Mouse (Mus musculus): Measurements from ENCODE around the gene Gm28490. TPM values are rescaled to one million over a fixed set of nuclear protein-coding genes. Genes with fewer than 3 reads are reported as not detected.
"Not testable (repeated sequence)": the region's sequence is repeated elsewhere in the genome, so short reads cannot be mapped to it uniquely, and the experiment has no call there.

Gm28490 gene
- total RNA-seq (2021) = not detected

- DNase-seq = not testable (repeated sequence)
Measured at GRCm38 (mm10) chrY:31634656-31635055, at the start of gene Gm28490. Gene Gm28490 (minus strand): TSS chrY:31634756.

Measured in heart, postnatal 4 days (tissue).